ENCODE assay signal across 8 mouse cellular contexts in genomic region chr14:46760355-46761029, GRCm38 (mm10). TPM values are rescaled to one million over a fixed set of nuclear protein-coding genes. Genes with fewer than 3 reads are reported as not detected.
DNase-seq lines count a peak whose midpoint lies in the region; ATAC-seq and TF ChIP-seq lines count a peak whose summit lies in the region.

Cdkn3 (plus strand) TSS chr14:46760541.

- no peak for TF ChIP-seq EP300 in CH12.LX (IDR thresholded peaks at IDR 0.05; ENCODE audit: low read length)

- H3K27ac ChIP-seq in CH12.LX (ENCODE audit: insufficient read depth, low read depth) = no peak within 1 kb of the TSS
- no peak within 1 kb of the TSS for H3K27ac ChIP-seq in forebrain, embryonic 11.5 days (ENCODE audit: low read depth, low read length)
- 0 out of 2 replicates have a peak within 1 kb of the TSS, but pooled peaks have one; percentile 11 for H3K27ac ChIP-seq in heart, embryonic 16.5 days (ENCODE audit: low read length)
- H3K27ac ChIP-seq in liver, embryonic 15.5 days (replicated peaks) = peak within 1 kb of the TSS; percentile 81
- H3K27ac ChIP-seq in neural tube, embryonic 12.5 days = no peak within 1 kb of the TSS

- H3K27me3 ChIP-seq in CH12.LX (replicated peaks) = no peaks in the 10 kb centered on the region
- H3K27me3 ChIP-seq in forebrain, embryonic 11.5 days (ENCODE audit: control insufficient read depth, insufficient read depth, low read length) = no peaks in the 10 kb centered on the region
- no peaks in the 10 kb centered on the region for H3K27me3 ChIP-seq in heart, embryonic 16.5 days (ENCODE audit: control insufficient read depth, insufficient read depth, low read length)
- no peaks in the 10 kb centered on the region for H3K27me3 ChIP-seq in liver, embryonic 15.5 days
- H3K27me3 ChIP-seq in neural tube, embryonic 12.5 days (replicated peaks) = no peaks in the 10 kb centered on the region

- peak; percentile 99 for ATAC-seq in forebrain, embryonic 11.5 days (replicated peaks; ENCODE audit: low FRiP score)
- ATAC-seq in heart, embryonic 16.5 days (replicated peaks; ENCODE audit: extremely low read depth, insufficient read depth, low FRiP score) = peak; percentile 99
- ATAC-seq in liver, embryonic 15.5 days (ENCODE audit: insufficient read depth) = peak; percentile 99
- ATAC-seq in neural tube, embryonic 12.5 days (ENCODE audit: low FRiP score, low read depth) = peak; percentile 100

- TF ChIP-seq POLR2A in CH12.LX (IDR thresholded peaks at IDR 0.05; ENCODE audit: low read depth, low read length) = peak; percentile 79

- H3K4me1 ChIP-seq in CH12.LX (ENCODE audit: control insufficient read depth in 1 of 2, insufficient read depth in 2 of 2) = peaks cover 2 to 17% of the 10 kb centered on the region in 2 experiments; a peak in 3 of 4 replicates
- peaks cover 3% of the 10 kb centered on the region; the same call in 1 of the 2 replicates for H3K4me1 ChIP-seq in forebrain, embryonic 11.5 days (replicated peaks; ENCODE audit: control insufficient read depth, insufficient read depth, low read length)
- peaks cover 12% of the 10 kb centered on the region for H3K4me1 ChIP-seq in heart, embryonic 16.5 days (ENCODE audit: control insufficient read depth, insufficient read depth, low read length)
- peaks cover 21% of the 10 kb centered on the region for H3K4me1 ChIP-seq in liver, embryonic 15.5 days (replicated peaks)
- H3K4me1 ChIP-seq in neural tube, embryonic 12.5 days = peaks cover 11% of the 10 kb centered on the region; the same call in 1 of the 2 replicates

- no peak for TF ChIP-seq CTCF in CH12.LX (conservative IDR thresholded peaks at IDR 0.05 in 1 of 2, IDR thresholded peaks at IDR 0.05 in 1 of 2; ENCODE audit: low read depth in 2 of 2, low read length in 2 of 2)

- in situ Hi-C loops in CH12.LX (cut with MboI; ENCODE audit: low pct_ligation_motif_present, low pct_unique_long_range_greater_than_20kb, low sequenced_read_pairs) = no loop called here

- DNase-seq in CH12.LX (ENCODE audit: extremely low read depth) = peak; percentile 97
- peak; percentile 92 for DNase-seq in c-Kit-positive CD71-positive TER-119-negative erythroid progenitor cells, embryonic 14.5 days (ENCODE audit: low read depth)
- DNase-seq in forebrain, embryonic 11.5 days (ENCODE audit: low spot score) = peak; percentile 93
- DNase-seq in kidney, postnatal 36 days = peak; percentile 95 to 96
- peak; percentile 88 for DNase-seq in telencephalon, adult 2 months (ENCODE audit: low read depth, low spot score)

- dilution Hi-C loops in CH12.LX (cut with MboI; ENCODE audit: extremely low pct_ligation_motif_present, extremely low pct_unique_long_range_greater_than_20kb, low sequenced_read_pairs) = no loop called here

- H3K79me2 ChIP-seq in CH12.LX (replicated peaks; ENCODE audit: control insufficient read depth, extremely low read depth, insufficient read depth, poor library complexity, severe bottlenecking) = no peaks in the 10 kb centered on the region

- H3K36me3 ChIP-seq in CH12.LX (replicated peaks in 1 of 2; ENCODE audit: control insufficient read depth in 1 of 2, insufficient read depth in 1 of 2, low read length in 1 of 2) = peaks cover 7 to 23% of the 10 kb centered on the region in 2 experiments
- H3K36me3 ChIP-seq in forebrain, embryonic 11.5 days (ENCODE audit: control insufficient read depth, insufficient read depth, low read length) = no peaks in the 10 kb centered on the region
- H3K36me3 ChIP-seq in heart, embryonic 16.5 days (ENCODE audit: control insufficient read depth, insufficient read depth) = peaks cover 3% of the 10 kb centered on the region; the same call in 1 of the 2 replicates
- peaks cover 24% of the 10 kb centered on the region for H3K36me3 ChIP-seq in liver, embryonic 15.5 days (replicated peaks)
- no peaks in the 10 kb centered on the region for H3K36me3 ChIP-seq in neural tube, embryonic 12.5 days

- peak within 1 kb of the TSS; percentile 52 for H3K4me2 ChIP-seq in CH12.LX (ENCODE audit: insufficient read depth, low read depth, poor library complexity, severe bottlenecking)
- peak within 1 kb of the TSS; percentile 77 for H3K4me2 ChIP-seq in forebrain, embryonic 11.5 days (ENCODE audit: low read depth, low read length, severe bottlenecking)
- H3K4me2 ChIP-seq in heart, embryonic 16.5 days (ENCODE audit: low read depth, low read length) = peak within 1 kb of the TSS; percentile 92
- peak within 1 kb of the TSS; percentile 74 for H3K4me2 ChIP-seq in liver, embryonic 15.5 days
- peak within 1 kb of the TSS; percentile 78 for H3K4me2 ChIP-seq in neural tube, embryonic 12.5 days (replicated peaks)

- no peaks in the 10 kb centered on the region for H3K9me3 ChIP-seq in CH12.LX (replicated peaks; ENCODE audit: low read length)
- no peaks in the 10 kb centered on the region for H3K9me3 ChIP-seq in forebrain, embryonic 11.5 days (ENCODE audit: control insufficient read depth, low read length)
- 0 out of 2 replicates have a peak, but pooled peaks cover 2% of the 10 kb centered on the region for H3K9me3 ChIP-seq in heart, embryonic 16.5 days (replicated peaks; ENCODE audit: control insufficient read depth, low read length)
- no peaks in the 10 kb centered on the region for H3K9me3 ChIP-seq in liver, embryonic 15.5 days (replicated peaks)
- H3K9me3 ChIP-seq in neural tube, embryonic 12.5 days = no peaks in the 10 kb centered on the region

- no peak for TF ChIP-seq RAD21 in CH12.LX (IDR thresholded peaks at IDR 0.05; ENCODE audit: low read depth, low read length)

- peak within 1 kb of the TSS; percentile 86 to 97 (median 90) for H3K4me3 ChIP-seq in CH12.LX (replicated peaks in 1 of 3; ENCODE audit: low read depth in 2 of 3, low read length in 2 of 3, poor library complexity in 1 of 3)
- H3K4me3 ChIP-seq in forebrain, embryonic 11.5 days (ENCODE audit: low read depth, low read length) = peak within 1 kb of the TSS; percentile 62
- H3K4me3 ChIP-seq in heart, embryonic 16.5 days (ENCODE audit: low read length) = peak within 1 kb of the TSS; percentile 88
- H3K4me3 ChIP-seq in liver, embryonic 15.5 days (replicated peaks) = peak within 1 kb of the TSS; percentile 79
- H3K4me3 ChIP-seq in neural tube, embryonic 12.5 days = peak within 1 kb of the TSS; percentile 77

- under 1% methylated on average over 54 of the region's 54 CpGs for WGBS in forebrain, embryonic 11.5 days
- WGBS in heart, embryonic 16.5 days = under 1% methylated on average over 54 of the region's 54 CpGs
- WGBS in liver, embryonic 15.5 days (ENCODE audit: insufficient replicate concordance) = under 1% methylated on average over 54 of the region's 54 CpGs
- WGBS in neural tube, embryonic 12.5 days = under 1% methylated on average over 54 of the region's 54 CpGs

- H3K9ac ChIP-seq in CH12.LX (ENCODE audit: insufficient read depth, low read depth) = peak within 1 kb of the TSS; percentile 76
- peak within 1 kb of the TSS; percentile 63 for H3K9ac ChIP-seq in forebrain, embryonic 11.5 days (ENCODE audit: low read length)
- H3K9ac ChIP-seq in heart, embryonic 16.5 days (ENCODE audit: low read length) = peak within 1 kb of the TSS; percentile 87
- H3K9ac ChIP-seq in liver, embryonic 15.5 days = peak within 1 kb of the TSS; percentile 89
- peak within 1 kb of the TSS; percentile 62 for H3K9ac ChIP-seq in neural tube, embryonic 12.5 days

TF ChIP-seq in CH12.LX, 34 proteins besides CTCF, POLR2A, EP300 and RAD21:
- TF ChIP-seq BHLHE40 (IDR thresholded peaks at IDR 0.05; ENCODE audit: low read depth, low read length) (no peak), CHD2 (IDR thresholded peaks at IDR 0.05; ENCODE audit: low read length) (peak; percentile 88), MAFK (IDR thresholded peaks at IDR 0.05; ENCODE audit: insufficient replicate concordance, low read length) (no peak), E2F4 (IDR thresholded peaks at IDR 0.05; ENCODE audit: insufficient replicate concordance, low read depth, low read length) (peak; percentile 92), NRF1 (IDR thresholded peaks at IDR 0.05; ENCODE audit: low read depth, low read length) (no peak), ZMIZ1 (IDR thresholded peaks at IDR 0.05; ENCODE audit: low read depth, low read length) (peak; percentile 61; the same call in 1 of the 2 replicates), SIN3A (IDR thresholded peaks at IDR 0.05; ENCODE audit: low read length) (peak; percentile 84), IRF4 (IDR thresholded peaks at IDR 0.05; ENCODE audit: low read depth, low read length) (0 out of 2 replicates have a peak, but pooled peaks have one; percentile 30), HCFC1 (IDR thresholded peaks at IDR 0.05; ENCODE audit: low read depth, low read length) (peak; percentile 56), KAT2A (IDR thresholded peaks at IDR 0.05; ENCODE audit: insufficient replicate concordance, low read length) (no peak), MXI1 (IDR thresholded peaks at IDR 0.05; ENCODE audit: low read depth, low read length) (peak; percentile 64; the same call in 1 of the 2 replicates), MAX (IDR thresholded peaks at IDR 0.05; ENCODE audit: low read length) (0 out of 2 replicates have a peak, but pooled peaks have one; percentile 10), ELF1 (IDR thresholded peaks at IDR 0.05; ENCODE audit: low read depth, low read length) (peak; percentile 94), TCF12 (IDR thresholded peaks at IDR 0.05; ENCODE audit: low read depth, low read length) (peak; percentile 33; the same call in 1 of the 2 replicates), NELFE (IDR thresholded peaks at IDR 0.05; ENCODE audit: low read depth, low read length) (peak; percentile 55; the same call in 1 of the 2 replicates), CHD1 (IDR thresholded peaks at IDR 0.05; ENCODE audit: low read depth, low read length) (no peak)
TF ChIP-seq in CH12.LX: peak in this region for 11.

RNA-seq across cellular contexts. Expression of gene Cdkn3, which starts in this region (rescaled TPM):
- total RNA-seq in CH12.LX (2012; rRNA removed) (16.0 and 19.6 TPM in 2 replicates), CH12.LX (2014; rRNA removed) (22.8 and 24.3 TPM in 2 replicates)
- polyA plus RNA-seq in CH12.LX (2012; ENCODE audit: insufficient read length, low read depth) = 27.8 and 35.5 TPM in 2 replicates
- 51.8 and 55.5 TPM in 2 replicates for polyA plus RNA-seq in forebrain, embryonic 11.5 days (2014; fragmentation: Nextera tagmentation; extraction: Ambion mirVana)
- 43.0 and 44.8 TPM in 2 replicates for polyA plus RNA-seq in heart, embryonic 16.5 days (2015; fragmentation: Nextera tagmentation; extraction: Ambion mirVana)
- polyA plus RNA-seq in liver, embryonic 15.5 days (2015; fragmentation: Nextera tagmentation; extraction: Ambion mirVana) = 91.3 and 108 TPM in 2 replicates
- polyA plus RNA-seq in neural tube, embryonic 12.5 days (2016; fragmentation: Nextera tagmentation; extraction: Ambion mirVana) = 30.7 TPM in 2 replicates

Comparison
In these comparisons a context has a peak if more than half of its experiments do, and no peak if none do; other contexts are left out.
1. H3K27ac ChIP-seq: peak in heart, embryonic 16.5 days (single experiment) and liver, embryonic 15.5 days (single experiment); none in CH12.LX (single experiment), forebrain, embryonic 11.5 days (single experiment) and neural tube, embryonic 12.5 days (single experiment).
2. Peak in every context shown above with its lines, with median percentiles within 50 percentile points of each other: DNase-seq, H3K4me2 ChIP-seq, H3K4me3 ChIP-seq, H3K9ac ChIP-seq and ATAC-seq.